Mouse (Mus musculus): ENCODE measurements at regions not wholly inside any gene's neighbourhood (a gene's known extent, or its start where the extent isn't known, plus 50 kb on each side); places are given as distances from the start of the nearest gene placed in this dataset.

DNA sequence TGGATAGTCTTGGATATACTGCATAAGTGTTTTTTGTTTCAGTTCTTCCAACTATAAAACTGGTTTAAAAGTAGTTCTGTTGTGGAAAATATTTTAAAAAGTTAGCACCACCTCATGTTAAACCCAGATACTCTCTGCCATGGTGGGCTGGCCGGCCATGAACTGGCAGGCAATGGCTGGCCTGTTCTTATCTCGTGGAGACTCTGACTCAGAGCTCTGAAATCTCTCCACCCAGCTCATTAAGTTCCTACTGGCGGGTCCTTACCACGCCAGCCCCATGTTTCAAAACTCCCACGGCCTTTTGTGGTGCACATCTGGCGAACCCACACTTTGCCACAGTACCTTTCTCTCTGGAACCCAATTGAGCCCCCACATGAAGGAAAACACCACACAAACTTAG, 183.8 kb upstream of the Slc30a5 start:
- DNase-seq (ENCODE audit: low spot score in 2 of 2) = no peak

DNA sequence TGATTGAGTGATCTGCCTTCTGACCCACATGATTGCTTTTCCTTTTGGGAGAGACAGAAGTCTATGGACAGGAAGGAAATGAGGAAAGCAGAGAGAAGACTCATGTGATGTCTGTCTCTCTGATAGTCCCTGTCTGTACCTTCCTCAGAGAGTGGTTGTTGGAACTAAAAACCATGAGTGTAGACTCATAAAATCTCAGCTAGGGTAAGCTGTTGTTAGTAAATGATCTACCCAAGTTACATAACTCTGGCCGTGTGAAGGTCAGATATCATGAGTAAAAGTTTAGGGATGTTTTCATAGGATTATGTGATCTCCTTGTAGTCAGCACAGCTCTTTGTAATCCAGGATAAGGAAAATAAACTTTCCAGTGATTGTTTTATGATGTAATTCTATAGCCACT, 183.0 kb upstream of the Slc30a5 start:
- no peak for DNase-seq (ENCODE audit: low spot score in 2 of 2)

DNA sequence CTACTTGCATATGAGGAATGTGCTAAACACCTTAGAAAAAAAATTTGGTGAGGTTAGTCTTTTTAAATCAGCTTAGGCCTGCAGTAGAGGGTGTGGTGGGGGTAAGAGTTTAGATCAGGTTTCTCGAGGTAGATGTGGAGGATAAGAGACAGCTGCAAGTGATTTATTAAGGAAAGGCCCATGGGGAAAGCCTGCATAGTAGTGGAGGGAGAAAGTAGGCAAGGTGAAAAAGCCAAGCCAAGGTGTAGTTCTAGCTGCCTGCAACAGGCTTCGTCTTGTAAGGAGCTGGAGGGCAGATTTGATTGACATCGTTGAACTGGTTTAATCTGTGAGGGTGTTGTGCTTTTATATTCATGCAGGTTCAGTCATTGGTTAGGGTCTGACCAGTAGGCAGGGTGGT, 182.2 kb upstream of the Slc30a5 start:
- no peak for DNase-seq (ENCODE audit: low spot score in 2 of 2)

DNA sequence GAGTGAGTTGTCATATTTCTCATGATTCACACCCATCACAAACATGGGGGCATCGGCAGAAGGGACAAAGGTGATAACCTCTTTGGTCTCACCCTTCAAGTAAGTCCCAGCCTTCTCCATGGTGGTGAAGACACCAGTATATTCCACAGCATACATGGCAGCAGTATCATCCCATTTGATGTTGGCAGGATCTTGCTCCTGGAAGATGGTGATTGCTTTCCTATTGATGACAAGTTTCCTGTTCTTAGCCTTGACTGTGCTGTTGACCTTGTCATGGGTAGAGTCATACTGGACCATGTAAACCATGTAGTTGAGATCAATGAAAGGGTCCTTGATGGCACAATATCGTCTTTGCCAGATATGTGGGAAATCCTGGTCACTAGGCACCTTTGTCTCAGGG, 180.4 kb upstream of the Slc30a5 start:
- no peak for DNase-seq (ENCODE audit: low spot score in 2 of 2)

DNA sequence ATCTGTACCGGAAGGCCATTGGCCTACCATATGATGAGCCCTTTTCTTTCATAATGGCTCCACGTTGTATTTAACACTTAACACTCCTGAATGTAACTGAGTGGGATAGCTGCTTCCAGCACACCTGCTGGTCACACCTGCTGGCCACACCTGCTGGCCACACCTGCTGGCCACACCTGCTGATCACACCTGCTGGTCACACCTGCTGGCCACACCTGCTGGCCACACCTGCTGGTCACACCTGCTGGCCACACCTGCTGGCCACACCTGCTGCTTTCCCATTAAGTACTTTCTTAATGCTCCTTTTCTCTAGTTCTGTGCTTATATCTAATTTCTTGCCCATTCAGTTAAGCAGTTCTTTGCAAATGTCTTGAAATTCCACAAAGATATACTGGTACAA, 157.4 kb upstream of the Slc30a5 start:
- no peak for DNase-seq (ENCODE audit: low spot score in 2 of 2)

DNA sequence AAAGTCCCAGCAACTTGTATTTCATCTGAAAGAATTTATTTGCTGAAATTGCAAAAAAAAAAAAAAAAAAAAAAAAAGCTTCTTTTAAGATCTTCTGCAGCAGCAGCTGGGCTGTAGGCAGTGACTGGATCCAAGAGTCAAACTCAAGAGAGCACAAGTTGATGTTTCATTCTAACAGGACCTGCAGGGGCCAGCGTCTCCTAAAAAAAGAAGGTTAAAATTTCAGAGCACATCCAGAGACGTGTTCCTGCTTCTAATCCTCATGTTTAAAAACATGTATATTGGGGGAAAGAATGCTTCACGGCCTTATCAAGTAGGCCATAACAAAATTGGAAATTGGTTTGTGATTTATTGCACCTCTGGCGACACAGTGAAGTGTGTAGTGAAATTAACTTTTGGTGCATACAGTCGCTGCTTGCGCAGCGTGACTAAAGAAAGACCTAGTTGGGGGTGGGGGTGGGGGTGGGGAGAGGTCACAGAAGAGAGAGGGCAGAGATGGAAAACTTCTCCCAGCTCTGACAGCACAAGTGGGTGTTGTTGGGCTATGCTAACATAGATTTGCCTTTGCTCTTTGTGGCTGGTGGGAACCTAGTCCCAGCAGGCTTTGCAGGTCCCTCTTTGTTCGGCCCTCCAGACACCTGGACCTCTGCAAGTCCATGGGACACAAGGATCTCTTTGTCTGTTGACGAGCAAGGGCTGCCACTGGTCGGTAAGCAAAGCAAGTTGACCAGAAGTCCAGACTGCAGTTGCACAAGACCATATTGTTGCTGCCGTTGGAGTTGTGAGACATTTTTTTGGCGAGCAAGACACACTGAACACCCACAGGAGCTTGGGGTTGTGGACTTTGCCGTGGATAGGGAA, 155.7 kb upstream of the Slc30a5 start:
- no peak for DNase-seq (ENCODE audit: low spot score in 2 of 2)

DNA sequence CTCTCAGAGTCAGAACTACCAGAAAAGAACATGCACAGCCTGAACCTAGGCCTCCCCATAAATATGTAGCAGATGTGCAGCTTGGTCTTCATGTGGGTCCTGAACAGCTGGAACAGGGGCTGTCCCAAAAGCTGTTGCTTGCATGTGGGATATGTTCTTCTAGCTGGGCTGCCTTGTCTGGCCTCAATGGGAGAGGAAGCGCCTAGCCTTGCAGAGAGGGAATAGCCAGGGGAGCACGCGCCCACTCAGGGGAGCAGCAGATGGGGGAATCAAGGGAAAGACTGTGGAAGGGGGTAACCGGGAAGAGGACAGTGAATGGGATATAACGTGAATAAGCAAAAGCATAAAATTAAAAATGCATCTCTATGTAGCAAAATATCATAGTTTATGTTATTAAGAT, 154.9 kb upstream of the Slc30a5 start:
- no peak for DNase-seq (ENCODE audit: low spot score in 2 of 2)

DNA sequence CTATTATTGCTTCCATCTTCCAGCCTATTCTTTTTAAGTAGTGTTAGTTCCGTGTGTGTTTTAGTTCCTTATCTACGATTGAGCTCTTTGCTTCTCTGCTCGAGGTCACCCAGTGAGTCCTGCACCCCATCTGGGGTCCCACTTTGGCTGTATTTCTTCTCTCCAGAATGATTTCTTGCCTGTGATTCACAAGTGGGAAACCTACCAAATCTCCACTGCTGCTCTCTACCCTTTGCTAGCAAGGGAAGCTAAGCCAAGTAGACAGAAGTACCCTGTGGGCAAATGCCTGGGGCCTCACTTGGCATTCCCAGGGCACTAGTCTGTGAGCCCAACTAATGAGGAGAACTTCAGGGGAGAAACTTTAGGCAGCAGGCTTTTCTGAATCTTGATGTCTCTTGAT, 142.5 kb upstream of the Slc30a5 start:
- no peak for DNase-seq (ENCODE audit: low spot score in 2 of 2)

DNA sequence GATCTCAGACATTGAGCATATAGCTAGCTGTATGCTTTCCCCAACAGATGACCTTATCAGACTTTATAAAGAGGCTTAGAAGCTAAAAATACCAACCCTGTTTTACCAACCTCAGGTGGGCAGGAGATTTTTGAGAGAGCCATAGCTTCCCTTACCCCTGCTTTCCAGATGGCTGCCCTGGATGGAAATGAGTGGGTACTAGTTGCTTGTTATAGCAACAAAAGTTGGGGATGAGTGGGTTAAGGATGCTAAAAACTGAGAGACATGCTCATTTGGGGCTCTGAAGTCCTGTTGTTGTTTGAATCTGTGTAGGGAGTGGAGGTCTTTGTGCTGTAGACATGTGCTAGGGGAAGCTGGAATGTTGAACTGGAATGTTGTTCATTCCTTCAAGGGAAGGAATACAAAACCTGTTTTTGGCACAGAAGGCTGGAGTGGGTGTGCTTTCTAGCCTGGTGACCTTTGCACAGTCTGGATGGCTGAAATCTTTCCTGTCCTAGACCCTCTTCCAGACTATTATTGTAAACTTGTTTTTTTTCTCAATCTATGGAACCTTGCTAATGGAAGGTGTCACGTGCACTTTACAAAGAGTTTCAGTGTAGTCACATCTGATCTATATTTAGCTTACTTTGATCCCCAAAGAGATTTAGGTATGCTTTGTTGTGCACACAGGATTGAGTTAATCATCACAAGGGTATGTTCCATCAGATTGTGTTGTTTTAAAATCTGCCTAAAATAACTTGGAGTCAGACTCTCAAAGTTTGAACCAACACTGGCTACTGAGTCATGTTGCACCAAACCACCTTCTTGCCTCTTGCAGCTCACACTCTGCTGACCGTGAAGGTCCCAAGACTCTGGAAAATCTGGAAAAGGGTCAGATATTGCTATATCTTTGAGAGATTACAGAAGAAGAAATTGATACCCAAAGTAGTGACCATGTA, 138.1 kb upstream of the Slc30a5 start:
- no peak for DNase-seq (ENCODE audit: low spot score in 2 of 2)

DNA sequence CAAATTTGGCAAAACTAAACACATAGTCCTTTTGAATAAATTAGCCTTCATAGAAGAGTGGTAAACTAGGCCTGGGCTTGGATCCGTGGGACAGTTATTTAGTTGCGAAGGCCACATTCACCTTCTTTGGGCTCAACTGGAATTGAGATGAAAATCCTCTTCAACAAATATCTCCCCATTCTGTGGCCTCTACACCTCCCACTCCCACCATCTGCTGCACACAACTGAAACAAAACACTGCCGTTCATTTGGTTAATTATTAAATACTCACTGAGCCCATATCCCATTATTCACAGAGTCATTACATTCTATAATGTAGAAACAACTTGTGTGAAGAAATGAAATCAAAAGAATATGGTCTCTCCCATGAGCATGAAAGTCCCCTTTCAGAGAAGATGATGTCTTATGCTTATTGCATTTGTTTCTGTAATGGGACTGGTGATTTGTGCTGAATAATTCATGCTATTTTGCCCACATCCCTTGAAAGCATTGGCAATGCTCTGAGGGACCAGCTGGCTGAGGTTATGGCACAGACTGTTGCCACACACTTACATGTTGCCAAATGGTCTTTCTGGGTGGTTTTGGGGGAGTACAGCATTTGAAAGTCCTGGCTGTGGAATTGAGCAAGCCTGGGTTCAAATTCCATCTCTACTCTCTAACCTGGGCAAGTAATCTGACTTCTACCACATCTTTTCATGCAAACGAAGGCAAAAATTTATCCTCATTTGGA, 129.7 kb upstream of the Slc30a5 start:
- DNase-seq (ENCODE audit: low spot score in 2 of 2) = peak; percentile 49 to 63

DNA sequence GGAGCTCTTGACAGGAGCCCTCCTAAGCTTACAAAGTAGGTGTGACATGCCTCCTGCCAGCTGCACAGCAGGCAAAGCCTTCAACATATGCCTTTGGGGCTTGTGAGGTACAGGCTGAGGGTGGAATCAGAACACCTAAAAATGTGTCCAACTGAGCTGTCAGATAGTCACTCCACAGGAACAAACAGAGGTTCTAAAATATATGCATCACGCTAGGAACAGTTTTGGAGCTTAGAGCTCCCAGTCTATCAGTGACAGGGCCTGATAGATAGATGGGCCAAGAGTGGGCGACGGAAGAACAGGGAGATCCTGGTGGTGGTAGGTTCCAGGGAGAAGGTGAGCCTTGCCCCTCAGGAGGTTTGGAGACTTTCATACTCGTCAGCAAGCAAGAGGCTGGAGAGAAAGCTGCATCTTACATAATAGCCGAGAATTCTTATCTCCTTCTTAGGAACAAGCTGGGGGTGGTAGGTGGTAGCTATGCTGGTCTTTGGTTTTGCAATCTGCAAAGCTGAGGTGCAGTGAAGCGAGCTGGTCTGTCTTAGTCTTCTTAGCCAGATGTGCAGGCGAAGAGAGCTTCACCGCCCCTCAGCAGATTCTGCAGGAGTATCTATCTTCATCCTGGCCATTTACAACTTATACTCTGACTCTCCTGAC, 121.5 kb upstream of the Slc30a5 start:
- peak; percentile 59 to 70 for DNase-seq (ENCODE audit: low spot score in 2 of 2)

DNA sequence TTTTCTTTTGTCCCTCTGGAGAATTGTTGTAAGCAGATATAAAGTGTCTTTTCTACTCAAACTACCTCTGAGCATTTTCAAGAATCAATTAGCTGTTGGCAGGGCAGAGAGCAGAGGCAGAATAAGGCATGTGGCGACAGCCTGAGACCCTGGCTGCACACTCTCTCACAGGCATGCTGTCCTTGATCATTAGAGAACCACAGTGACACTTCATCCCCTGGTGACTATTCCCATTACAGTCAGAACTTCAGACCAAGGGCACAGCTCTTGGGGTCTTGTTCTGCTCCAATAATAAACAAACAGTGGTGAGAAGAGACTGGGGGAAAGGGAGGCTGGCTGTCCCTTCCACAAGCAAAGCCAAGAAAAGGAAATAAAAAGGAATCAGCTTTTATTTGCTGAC, 120.9 kb upstream of the Slc30a5 start:
- no peak for DNase-seq (ENCODE audit: low spot score in 2 of 2)

DNA sequence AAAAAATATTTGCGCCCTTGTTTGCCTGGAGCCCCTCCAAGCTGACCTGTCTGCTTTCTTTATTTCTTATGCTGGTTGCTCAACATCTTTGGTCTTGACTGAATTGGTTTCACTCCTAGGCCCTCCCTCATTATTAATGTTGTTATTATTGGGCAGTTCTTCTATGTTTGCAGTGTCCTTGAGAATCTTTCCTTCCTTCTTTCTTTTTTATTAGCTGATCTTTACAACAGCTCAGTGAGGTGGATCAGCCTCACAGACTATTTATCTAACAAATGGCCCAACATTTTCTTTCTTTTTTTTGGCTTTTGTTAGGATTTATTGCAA, 117.9 kb upstream of the Slc30a5 start:
- DNase-seq (ENCODE audit: low spot score in 2 of 2) = no peak

DNA sequence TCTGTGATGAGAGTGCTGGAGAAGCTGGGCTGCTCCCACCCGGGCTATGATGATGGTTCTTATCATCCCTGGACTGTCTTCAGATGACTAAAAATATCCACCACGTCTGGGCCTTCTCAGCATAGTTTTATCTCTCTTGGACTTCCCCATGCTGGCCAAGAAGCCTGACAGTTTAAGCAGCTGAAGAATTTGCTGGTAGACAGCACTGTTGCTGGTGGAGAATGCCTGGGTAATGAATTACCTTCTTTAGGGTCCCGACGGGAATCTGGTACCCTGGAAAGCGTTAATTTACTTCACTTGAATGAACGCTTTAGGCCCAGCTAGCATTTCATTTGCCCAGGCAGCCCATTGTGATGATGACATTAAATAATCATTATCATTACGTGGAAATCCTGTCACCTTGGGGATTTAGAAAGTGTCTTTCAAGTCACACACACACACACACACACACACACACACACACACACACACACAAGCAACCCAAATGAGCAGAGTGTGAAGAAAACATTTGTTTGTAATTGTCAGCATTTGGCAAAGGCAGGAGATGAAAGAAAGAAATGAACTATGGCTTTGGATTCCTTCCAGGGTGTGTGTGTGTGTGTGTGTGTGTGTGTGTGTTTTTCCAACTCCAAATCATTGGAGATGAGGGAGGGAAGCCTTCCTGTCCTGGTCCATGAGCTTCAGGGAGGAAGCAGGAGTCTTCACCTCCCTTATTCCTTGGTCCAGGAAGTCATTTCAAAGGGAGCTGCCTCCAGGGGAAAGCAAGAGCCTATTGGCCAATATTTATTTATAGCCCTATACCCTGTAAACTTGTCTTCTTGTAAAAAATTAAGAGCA, 117.3 kb upstream of the Slc30a5 start:
- DNase-seq (ENCODE audit: low spot score in 2 of 2) = no peak

DNA sequence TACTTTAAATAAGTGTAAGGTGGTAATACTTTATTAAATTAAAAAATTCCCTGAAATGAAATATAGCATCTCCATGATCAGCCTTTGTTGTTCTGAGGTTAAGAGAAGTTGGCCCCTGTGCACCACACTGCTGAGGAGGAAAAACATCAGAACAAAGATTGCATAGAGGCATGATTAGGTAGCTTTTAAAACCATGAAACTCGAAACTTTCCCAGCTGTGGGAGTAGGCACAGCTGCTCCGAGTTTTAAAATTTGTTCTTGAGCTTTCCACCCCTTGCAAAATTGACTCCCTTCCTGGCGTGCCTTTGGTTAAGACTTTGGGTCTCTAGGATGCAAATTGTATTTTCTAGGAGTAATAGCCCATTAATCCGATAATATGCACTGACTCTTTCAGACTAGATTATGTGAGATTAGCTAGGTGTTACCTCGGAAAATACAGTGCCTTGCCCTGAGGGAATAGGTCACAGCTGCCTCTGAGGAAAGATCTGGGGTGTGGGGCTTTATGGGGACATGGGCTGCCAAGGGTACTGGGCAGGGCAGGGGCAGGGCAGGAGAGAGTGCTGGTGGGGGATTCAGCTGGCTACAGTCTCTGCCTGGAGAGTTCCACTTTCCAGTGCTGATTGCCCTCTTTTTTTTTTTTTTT, 110.1 kb upstream of the Slc30a5 start:
- DNase-seq (ENCODE audit: low spot score in 2 of 2) = no peak

DNA sequence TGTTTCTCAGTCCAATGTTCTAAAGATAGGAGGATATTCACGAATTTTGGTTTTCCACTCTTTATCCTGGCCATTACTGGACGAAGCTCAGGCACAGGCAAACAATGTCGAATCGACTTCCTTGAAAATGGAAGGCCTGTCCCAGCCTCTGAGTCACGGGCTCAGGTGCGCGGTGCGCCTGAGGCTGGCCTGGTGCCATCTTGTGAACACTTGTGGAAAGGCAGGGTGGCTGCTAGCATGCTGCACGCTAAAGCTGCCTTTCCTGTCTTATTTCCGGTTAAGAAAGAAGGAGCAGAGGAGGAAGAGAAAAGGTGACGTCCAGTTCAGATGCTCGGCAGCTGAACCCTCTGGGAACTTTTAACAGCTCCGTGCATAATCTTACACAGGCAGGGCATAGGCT, 107.6 kb upstream of the Slc30a5 start:
- DNase-seq (ENCODE audit: low spot score in 2 of 2) = no peak

DNA sequence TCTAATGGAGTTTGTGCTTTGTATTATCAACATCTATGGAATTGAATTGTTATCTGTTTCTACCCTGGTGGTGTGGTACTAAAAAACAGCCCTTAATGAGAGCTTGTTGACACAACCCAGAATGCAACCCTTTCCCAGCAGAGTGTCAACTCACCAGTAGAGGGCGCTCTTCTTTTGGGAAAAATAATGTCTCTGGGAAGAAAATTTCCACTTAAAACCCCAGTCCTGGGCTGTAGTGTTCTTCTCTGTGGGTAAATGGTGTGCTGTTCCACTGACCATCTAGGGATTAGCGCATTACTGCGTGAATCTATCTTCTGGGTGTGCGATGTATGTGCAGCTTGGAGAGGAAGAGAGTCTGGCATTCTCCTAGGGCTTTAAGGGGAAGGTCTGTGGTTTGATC, 106.5 kb upstream of the Slc30a5 start:
- peak; percentile 66 to 76 for DNase-seq (ENCODE audit: low spot score in 2 of 2)

DNA sequence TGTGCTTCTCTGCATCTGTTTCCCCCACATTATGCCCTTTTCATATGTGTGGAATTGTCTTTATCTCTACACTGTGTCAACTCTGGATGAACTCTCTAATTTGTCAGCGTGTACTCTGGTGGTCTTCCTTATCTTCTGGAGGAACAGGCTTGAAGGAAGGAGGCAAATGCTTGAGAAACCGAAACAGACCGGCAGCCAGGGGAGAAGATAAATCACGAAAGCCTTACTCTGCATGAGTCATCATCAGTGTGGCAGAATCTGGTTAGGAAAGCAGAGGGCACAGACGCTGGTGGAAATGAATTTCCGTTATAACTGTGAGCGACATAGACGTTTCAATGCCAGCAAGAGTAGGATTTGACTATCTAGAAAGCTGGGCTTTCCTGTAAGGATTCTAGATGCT, 100.0 kb upstream of the Slc30a5 start:
- DNase-seq (ENCODE audit: low spot score in 2 of 2) = peak in 1 of 2 experiments; percentile 31

DNA sequence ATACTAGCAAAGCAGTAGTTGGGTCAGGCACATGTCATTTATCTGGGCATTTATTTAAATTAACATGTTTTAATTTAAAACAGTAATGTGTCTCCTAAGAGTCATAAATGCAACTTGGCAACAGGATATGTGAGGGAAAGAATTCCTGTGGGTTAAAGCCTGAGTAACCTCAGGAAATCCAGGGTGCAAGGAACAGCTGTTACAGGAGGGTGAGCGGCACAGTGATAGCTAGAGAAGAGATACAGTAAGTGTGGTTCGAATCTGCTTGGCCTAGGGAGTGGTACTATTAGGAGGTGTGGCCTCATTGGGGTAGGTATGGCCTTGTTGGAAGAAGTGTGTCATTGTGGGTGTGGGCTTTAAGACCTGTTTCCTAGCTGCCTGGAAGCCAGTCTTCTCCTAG, 66.3 kb upstream of the Slc30a5 start:
- DNase-seq (ENCODE audit: low spot score in 2 of 2) = no peak

DNA sequence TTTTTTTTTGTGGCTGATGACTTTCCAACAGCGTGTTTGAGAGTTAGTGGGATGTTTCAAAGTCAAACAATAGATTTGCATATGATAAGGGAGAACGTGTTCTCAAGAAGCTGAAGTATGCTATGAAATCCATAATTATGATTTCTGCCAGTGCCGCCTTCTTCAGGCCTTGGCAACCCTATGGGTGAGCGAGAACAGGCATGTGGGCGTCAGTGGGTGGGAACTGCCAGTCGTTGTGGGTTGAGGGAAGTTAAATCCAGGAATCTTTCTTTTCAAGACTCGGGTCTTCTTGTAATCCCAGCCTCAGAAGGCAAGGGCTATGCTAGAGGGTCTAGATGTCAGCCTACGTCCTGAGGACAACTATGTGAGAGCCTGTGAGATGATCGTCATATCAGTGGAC, 60.6 kb upstream of the Slc30a5 start:
- peak; percentile 20 to 24 for DNase-seq (ENCODE audit: low spot score in 2 of 2)
